19 mouse cellular contexts compared by ENCODE assay signal in genomic region chr11:52339098-52339497, GRCm38 (mm10).
"Had no signal": no experiment of that assay in that cellular context is flagged by ENCODE, and none has a peak within 500 bp of the region (broad histone marks: within the 10 kb centered on the region; RNA-seq: fewer than 3 reads in every experiment).

No protein-coding gene starts in this region.

- H3K9me3 ChIP-seq: limb, embryonic 15.5 days; liver, embryonic 12.5 days; liver, embryonic 15.5 days; midbrain, embryonic 15.5 days; neural tube, embryonic 12.5 days; neural tube, embryonic 15.5 days had no signal

- ATAC-seq: liver, embryonic 12.5 days; midbrain, embryonic 15.5 days had no signal

- DNase-seq: kidney, adult 18-20 months; kidney, adult 9 months; kidney, postnatal 14 days; kidney, postnatal 4 days; left cerebral cortex, postnatal 4 days; lung, adult 2 months; right cerebral cortex, adult 18-20 months; right cerebral cortex, postnatal 14 days; right cerebral cortex, postnatal 4 days had no signal

- H3K27me3 ChIP-seq: limb, embryonic 12.5 days; limb, embryonic 15.5 days; liver, embryonic 12.5 days; liver, embryonic 15.5 days; midbrain, embryonic 12.5 days; midbrain, embryonic 15.5 days; neural tube, embryonic 12.5 days; neural tube, embryonic 15.5 days had no signal

- H3K9ac ChIP-seq: limb, embryonic 12.5 days; limb, embryonic 15.5 days; liver, embryonic 12.5 days; liver, embryonic 15.5 days; midbrain, embryonic 12.5 days; midbrain, embryonic 15.5 days; neural tube, embryonic 12.5 days; neural tube, embryonic 15.5 days had no signal

- H3K4me2 ChIP-seq: limb, embryonic 12.5 days; limb, embryonic 15.5 days; liver, embryonic 12.5 days; liver, embryonic 15.5 days; midbrain, embryonic 12.5 days; midbrain, embryonic 15.5 days; neural tube, embryonic 12.5 days; neural tube, embryonic 15.5 days had no signal

- H3K36me3 ChIP-seq: limb, embryonic 12.5 days; limb, embryonic 15.5 days; liver, embryonic 12.5 days; liver, embryonic 15.5 days; midbrain, embryonic 12.5 days; midbrain, embryonic 15.5 days; neural tube, embryonic 12.5 days; neural tube, embryonic 15.5 days had no signal

- H3K27ac ChIP-seq: limb, embryonic 12.5 days; limb, embryonic 15.5 days; liver, embryonic 12.5 days; liver, embryonic 15.5 days; macrophage; midbrain, embryonic 12.5 days; midbrain, embryonic 15.5 days; neural tube, embryonic 12.5 days; neural tube, embryonic 15.5 days; stomach, postnatal 0 days had no signal

- H3K4me3 ChIP-seq: limb, embryonic 12.5 days; limb, embryonic 15.5 days; liver, embryonic 12.5 days; liver, embryonic 15.5 days; midbrain, embryonic 12.5 days; midbrain, embryonic 15.5 days; neural tube, embryonic 12.5 days; neural tube, embryonic 15.5 days had no signal

- H3K4me1 ChIP-seq: midbrain, embryonic 15.5 days; neural tube, embryonic 12.5 days had no signal
